Mouse (Mus musculus): ENCODE results near the gene Med8. TPM values are rescaled to one million over a fixed set of nuclear protein-coding genes. Genes with fewer than 3 reads are reported as not detected.
A peak's percentile ranks its signal among the peaks of the same experiment; 100 is the strongest.

The Med8 gene
- polyA plus RNA-seq, 1 experiment from 2014 or later: 166 TPM

DNA sequence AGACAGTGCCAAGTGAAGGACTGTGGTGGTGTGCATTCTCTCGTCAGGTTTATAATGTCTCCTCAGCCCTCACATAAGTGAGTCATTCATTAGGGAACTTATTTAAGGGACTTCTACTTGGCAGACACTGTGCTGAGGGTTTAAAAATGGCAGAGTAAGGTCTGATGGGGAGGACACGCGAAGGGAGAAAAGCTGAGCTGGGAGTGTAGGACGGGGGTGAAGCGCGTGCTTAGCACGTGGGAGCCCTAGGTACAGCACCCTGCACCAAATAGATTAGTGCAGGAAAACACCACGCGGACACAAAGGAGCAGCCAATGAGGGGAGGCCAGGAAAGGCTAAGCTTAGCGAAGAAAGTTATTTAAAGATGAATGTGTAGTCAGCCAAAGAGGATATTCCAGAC, 36.0 kb downstream of the Med8 start:
- 83% methylated on average over 10 of the region's 10 CpGs for WGBS
- no peak overlapping the region for H3K4me3 ChIP-seq (ENCODE audit: low read depth, low read length)
- ATAC-seq (ENCODE audit: low FRiP score) (no peak), DNase-seq (ENCODE audit: low spot score, missing footprints) (peak; percentile 66)
- H3K27me3 ChIP-seq (ENCODE audit: control insufficient read depth, insufficient read depth, low read length): no peaks in the 10 kb centered on the region
- no peaks in the 10 kb centered on the region for H3K4me1 ChIP-seq (ENCODE audit: control insufficient read depth, insufficient read depth, low read length)
- no peaks in the 10 kb centered on the region for H3K9me3 ChIP-seq (ENCODE audit: control insufficient read depth, low read length)
- H3K27ac ChIP-seq (ENCODE audit: low read depth, low read length): no peak overlapping the region
- no peak overlapping the region for H3K9ac ChIP-seq (ENCODE audit: low read length)
- H3K4me2 ChIP-seq: no peak overlapping the region
- H3K36me3 ChIP-seq (ENCODE audit: control insufficient read depth, insufficient read depth, low read length): no peaks in the 10 kb centered on the region

DNA sequence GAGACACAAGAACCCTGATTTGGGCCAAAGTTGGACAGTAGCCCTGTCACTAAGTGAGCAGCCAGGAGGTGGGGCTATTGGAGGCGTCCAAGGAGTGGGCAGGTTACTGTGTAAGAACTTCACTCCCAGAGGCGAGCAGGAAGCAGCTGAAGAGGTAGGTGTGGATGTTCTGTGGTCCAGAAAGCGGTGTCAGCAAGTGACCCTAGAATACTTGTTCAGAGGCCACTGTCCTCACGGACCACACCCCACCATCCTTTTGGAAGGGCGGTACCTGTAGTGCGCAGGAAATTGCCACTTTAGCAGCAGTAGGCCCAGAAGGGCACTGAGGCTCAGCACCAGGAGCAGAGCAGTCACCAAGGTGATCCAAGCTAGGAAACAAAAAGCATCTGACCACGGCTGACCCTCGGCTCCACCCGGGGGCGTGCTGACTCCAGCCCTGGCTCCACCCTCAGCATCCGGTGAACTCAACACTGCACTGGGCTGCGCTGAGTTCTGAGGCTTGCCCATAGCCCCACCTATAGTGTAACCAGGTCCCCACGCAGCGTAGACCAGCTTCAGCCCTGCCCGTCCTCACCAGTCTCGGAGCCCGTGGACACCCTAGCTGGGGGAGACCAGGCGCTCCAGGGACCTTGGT, 36.8 kb downstream of the Med8 start:
- Histone ChIP-seq H3K4me3 (ENCODE audit: low read depth, low read length) (peak overlapping the region; percentile 30), H3K9ac (ENCODE audit: low read length) (peak overlapping the region; percentile 47), H3K27me3 (ENCODE audit: control insufficient read depth, insufficient read depth, low read length) (no peaks in the 10 kb centered on the region), H3K36me3 (ENCODE audit: control insufficient read depth, insufficient read depth, low read length) (no peaks in the 10 kb centered on the region), H3K27ac (ENCODE audit: low read depth, low read length) (no peak overlapping the region), H3K4me1 (ENCODE audit: control insufficient read depth, insufficient read depth, low read length) (no peaks in the 10 kb centered on the region), H3K4me2 (peak overlapping the region; percentile 66), H3K9me3 (ENCODE audit: control insufficient read depth, low read length) (no peaks in the 10 kb centered on the region)
- ATAC-seq (ENCODE audit: low FRiP score) (peak; percentile 77), DNase-seq (ENCODE audit: low spot score, missing footprints) (peak; percentile 88)
- WGBS: 15% methylated on average over 18 of the region's 18 CpGs

DNA sequence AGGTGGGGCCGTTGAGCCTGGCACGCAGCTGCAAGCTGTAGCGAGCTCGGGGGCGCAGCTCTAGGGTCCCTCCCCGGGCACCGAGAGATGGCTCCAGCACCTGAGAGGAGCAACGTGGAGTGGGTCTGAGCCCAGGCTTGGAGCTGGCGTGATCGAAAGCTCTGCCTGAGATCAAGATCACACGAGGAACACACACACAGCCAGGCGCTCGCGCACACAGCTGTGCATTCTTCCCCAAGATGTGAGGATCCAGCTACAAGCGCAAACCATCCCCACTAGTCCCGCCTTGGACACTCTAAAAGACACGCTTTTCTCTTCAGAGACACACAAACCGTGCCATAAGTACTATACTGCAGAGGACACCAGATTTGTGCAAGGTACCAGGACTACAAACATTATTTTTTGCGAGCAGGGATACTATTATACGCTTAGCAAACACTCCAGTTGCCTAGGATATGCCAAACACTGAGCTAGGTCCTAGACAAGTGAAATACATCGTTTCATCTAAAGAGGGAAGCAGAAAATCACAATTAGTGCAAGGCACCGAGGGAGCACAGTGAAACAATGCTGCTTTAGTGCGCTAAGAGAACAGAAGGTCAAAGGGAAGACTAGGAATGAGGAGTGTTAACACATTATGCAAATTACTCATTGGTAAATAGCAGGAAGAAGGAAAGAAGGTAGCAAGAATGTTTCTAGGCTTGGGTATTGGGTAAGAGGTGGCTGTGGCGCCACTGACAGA, 37.4 kb downstream of the Med8 start:
- H3K36me3 ChIP-seq (ENCODE audit: control insufficient read depth, insufficient read depth, low read length): no peaks in the 10 kb centered on the region
- no peaks in the 10 kb centered on the region for H3K27me3 ChIP-seq (ENCODE audit: control insufficient read depth, insufficient read depth, low read length)
- ATAC-seq (ENCODE audit: low FRiP score) (peak; percentile 53), DNase-seq (ENCODE audit: low spot score, missing footprints) (peak; percentile 91)
- WGBS: 27% methylated on average over 24 of the region's 24 CpGs
- no peak overlapping the region for H3K27ac ChIP-seq (ENCODE audit: low read depth, low read length)
- no peaks in the 10 kb centered on the region for H3K9me3 ChIP-seq (ENCODE audit: control insufficient read depth, low read length)
- H3K4me2 ChIP-seq: peak overlapping the region; percentile 66
- H3K4me1 ChIP-seq (ENCODE audit: control insufficient read depth, insufficient read depth, low read length): no peaks in the 10 kb centered on the region
- H3K9ac ChIP-seq (ENCODE audit: low read length): peak overlapping the region; percentile 47
- H3K4me3 ChIP-seq (ENCODE audit: low read depth, low read length): peak overlapping the region; percentile 30

DNA sequence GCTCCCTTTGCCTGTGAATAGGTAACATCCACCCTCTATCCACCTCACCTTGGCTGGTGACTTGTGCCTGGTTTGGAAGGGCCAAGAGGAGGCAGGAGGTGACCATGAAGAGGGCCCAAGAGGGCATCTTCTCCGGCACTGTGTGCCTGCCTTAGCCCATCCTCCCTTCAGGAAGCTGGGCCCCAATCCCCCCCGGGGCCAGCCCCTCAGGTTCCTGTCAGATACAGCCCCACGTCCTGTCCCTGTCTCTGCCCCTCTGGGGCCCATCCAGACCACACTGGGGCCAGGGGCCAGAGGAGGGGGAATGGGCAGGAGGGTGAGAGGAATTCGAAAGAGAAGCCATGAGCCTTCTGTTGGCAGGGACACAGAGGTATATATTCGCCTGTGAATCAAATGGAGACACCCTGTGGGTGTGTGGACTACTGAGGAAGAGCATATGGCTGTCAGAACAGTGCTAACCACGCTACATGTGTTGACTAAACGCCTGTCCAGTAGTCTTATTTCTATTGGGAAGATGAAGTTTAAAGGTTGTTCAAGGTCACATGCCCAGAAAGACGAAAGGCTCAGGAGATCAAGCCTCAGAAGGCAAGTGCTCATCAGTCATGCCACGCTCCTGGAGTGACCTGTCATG, 48.3 kb downstream of the Med8 start, which contains the start of gene Mpl:
Gene Mpl, minus strand, starts transcription at position 169 of the 631 bp plus-strand sequence.
- no peak within 1 kb of the TSS for H3K27ac ChIP-seq (ENCODE audit: low read depth, low read length)
- H3K9ac ChIP-seq (ENCODE audit: low read length): no peak within 1 kb of the TSS
- 70% methylated on average over 9 of the region's 9 CpGs for WGBS
- H3K36me3 ChIP-seq (ENCODE audit: control insufficient read depth, insufficient read depth, low read length): no peaks in the 10 kb centered on the region
- H3K27me3 ChIP-seq (ENCODE audit: control insufficient read depth, insufficient read depth, low read length): no peaks in the 10 kb centered on the region
- DNase-seq (ENCODE audit: low spot score, missing footprints) (peak; percentile 68), ATAC-seq (ENCODE audit: low FRiP score) (no peak)
- H3K4me1 ChIP-seq (ENCODE audit: control insufficient read depth, insufficient read depth, low read length): no peaks in the 10 kb centered on the region
- no peak within 1 kb of the TSS for H3K4me2 ChIP-seq
- no peaks in the 10 kb centered on the region for H3K9me3 ChIP-seq (ENCODE audit: control insufficient read depth, low read length)
- H3K4me3 ChIP-seq (ENCODE audit: low read depth, low read length): no peak within 1 kb of the TSS

DNA sequence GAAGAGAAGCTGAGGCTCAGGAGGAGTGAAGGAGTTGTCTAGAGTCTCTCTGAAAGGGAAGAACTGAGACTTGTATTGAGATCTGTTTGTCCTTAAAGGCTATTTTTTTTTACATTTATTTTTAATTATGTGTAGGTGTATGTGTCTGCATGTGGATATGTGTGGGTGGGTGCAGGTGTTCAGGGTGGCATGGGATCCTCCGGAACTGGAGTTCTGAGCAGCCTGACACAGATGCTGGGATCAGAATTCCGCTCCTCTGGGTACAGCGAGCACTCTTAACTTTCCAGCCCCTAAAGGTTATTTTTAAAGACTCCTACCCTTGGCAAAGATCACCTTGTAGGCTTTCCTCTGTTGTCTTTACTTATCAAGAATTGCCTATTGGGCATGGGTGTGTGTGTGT, 55.8 kb downstream of the Med8 start:
- H3K4me3 ChIP-seq (ENCODE audit: low read depth, low read length): no peak overlapping the region
- H3K27ac ChIP-seq (ENCODE audit: low read depth, low read length): no peak overlapping the region
- no peaks in the 10 kb centered on the region for H3K36me3 ChIP-seq (ENCODE audit: control insufficient read depth, insufficient read depth, low read length)
- 94% methylated on average over 3 of the region's 3 CpGs for WGBS
- no peaks in the 10 kb centered on the region for H3K9me3 ChIP-seq (ENCODE audit: control insufficient read depth, low read length)
- no peak overlapping the region for H3K4me2 ChIP-seq
- H3K9ac ChIP-seq (ENCODE audit: low read length): no peak overlapping the region
- H3K4me1 ChIP-seq (ENCODE audit: control insufficient read depth, insufficient read depth, low read length): no peaks in the 10 kb centered on the region
- DNase-seq (ENCODE audit: low spot score, missing footprints) (no peak), ATAC-seq (ENCODE audit: low FRiP score) (no peak)
- no peaks in the 10 kb centered on the region for H3K27me3 ChIP-seq (ENCODE audit: control insufficient read depth, insufficient read depth, low read length)

Other genes starting within 250 kb of the Med8 start
- gene Kdm4a, start 229.3 kb upstream of the Med8 start, polyA plus RNA-seq (2014; fragmentation: Nextera tagmentation; extraction: Ambion mirVana): 58.1 and 59.3 TPM in 2 replicates
- gene Ptprf, start 117.9 kb upstream of the Med8 start, polyA plus RNA-seq (2014; fragmentation: Nextera tagmentation; extraction: Ambion mirVana): 60.1 and 63.5 TPM in 2 replicates
- gene Szt2, start 64 bp upstream of the Med8 start, polyA plus RNA-seq (2014; fragmentation: Nextera tagmentation; extraction: Ambion mirVana): 7.8 and 8.2 TPM in 2 replicates
- gene Elovl1, start 18.8 kb downstream of the Med8 start, polyA plus RNA-seq (2014; fragmentation: Nextera tagmentation; extraction: Ambion mirVana): 35.6 and 36.9 TPM in 2 replicates
- gene Cdc20, start 28.0 kb downstream of the Med8 start, polyA plus RNA-seq (2014; fragmentation: Nextera tagmentation; extraction: Ambion mirVana): 305 and 337 TPM in 2 replicates
- gene Mpl, start 48.2 kb downstream of the Med8 start, polyA plus RNA-seq (2014; fragmentation: Nextera tagmentation; extraction: Ambion mirVana): 1.4 and 1.6 TPM in 2 replicates
- 9.1 and 9.5 TPM in 2 replicates for gene Tie1, start 80.7 kb downstream of the Med8 start, polyA plus RNA-seq (2014; fragmentation: Nextera tagmentation; extraction: Ambion mirVana)
- gene 2610528J11Rik, start 117.7 kb downstream of the Med8 start, polyA plus RNA-seq (2014; fragmentation: Nextera tagmentation; extraction: Ambion mirVana): 0.42 and 0.46 TPM in 2 replicates
- 0.11 and 0.22 TPM in 2 replicates for gene Tmem125, start 134.7 kb downstream of the Med8 start, polyA plus RNA-seq (2014; fragmentation: Nextera tagmentation; extraction: Ambion mirVana)
- gene Cfap57, start 211.4 kb downstream of the Med8 start, polyA plus RNA-seq (2014; fragmentation: Nextera tagmentation; extraction: Ambion mirVana): 1.0 and 1.2 TPM in 2 replicates
- 183 and 197 TPM in 2 replicates for gene Ebna1bp2, start 211.5 kb downstream of the Med8 start, polyA plus RNA-seq (2014; fragmentation: Nextera tagmentation; extraction: Ambion mirVana)
- not detected in 2 replicates for gene Olfr62, start 249.6 kb downstream of the Med8 start, polyA plus RNA-seq (2014; fragmentation: Nextera tagmentation; extraction: Ambion mirVana)